Mouse (Mus musculus) right cerebral cortex, postnatal 14 days (tissue): Measurements from ENCODE around the gene Ccnl2.

Experiments
- DNase-seq: peaks from one replicate; pipeline ENCODE4 v3.0.0; 2022

Gene Ccnl2

GRCm38 (mm10) chr4:155790650-155791161 lies 21.6 kb upstream of the Ccnl2 start:
- DNase-seq = no peak

GRCm38 (mm10) chr4:155791240-155791933 lies 20.9 kb upstream of the Ccnl2 start:
- DNase-seq = no peak

- no peak for DNase-seq
Measured at GRCm38 (mm10) chr4:155793730-155794129, 18.6 kb upstream of the Ccnl2 start.

DNA sequence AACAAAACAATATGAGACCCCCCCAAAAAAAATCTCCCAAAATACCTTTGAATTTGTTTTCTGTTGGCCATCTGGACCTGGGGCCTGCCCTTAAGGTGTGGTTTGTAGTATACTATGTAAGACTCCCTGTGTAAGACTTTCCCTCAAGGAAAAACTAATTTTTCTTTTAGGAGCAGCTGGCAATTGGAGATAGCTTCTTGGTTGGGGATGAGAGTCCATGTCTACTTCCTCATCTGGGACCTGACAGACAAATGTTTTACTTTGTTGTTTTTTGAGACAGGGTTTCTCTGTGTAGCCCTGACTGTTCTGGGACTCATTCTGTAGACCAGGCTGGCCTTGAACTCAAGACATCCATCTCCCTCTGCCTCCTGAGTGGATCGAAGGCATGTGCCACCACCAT lies 10.2 kb upstream of the Ccnl2 start:
- DNase-seq = no peak

GRCm38 (mm10) chr4:155802741-155803339 lies 9.4 kb upstream of the Ccnl2 start, which contains the start of gene Mrpl20:
TSS of gene Mrpl20 (plus strand) at chr4:155802878.
- no peak for DNase-seq

DNA sequence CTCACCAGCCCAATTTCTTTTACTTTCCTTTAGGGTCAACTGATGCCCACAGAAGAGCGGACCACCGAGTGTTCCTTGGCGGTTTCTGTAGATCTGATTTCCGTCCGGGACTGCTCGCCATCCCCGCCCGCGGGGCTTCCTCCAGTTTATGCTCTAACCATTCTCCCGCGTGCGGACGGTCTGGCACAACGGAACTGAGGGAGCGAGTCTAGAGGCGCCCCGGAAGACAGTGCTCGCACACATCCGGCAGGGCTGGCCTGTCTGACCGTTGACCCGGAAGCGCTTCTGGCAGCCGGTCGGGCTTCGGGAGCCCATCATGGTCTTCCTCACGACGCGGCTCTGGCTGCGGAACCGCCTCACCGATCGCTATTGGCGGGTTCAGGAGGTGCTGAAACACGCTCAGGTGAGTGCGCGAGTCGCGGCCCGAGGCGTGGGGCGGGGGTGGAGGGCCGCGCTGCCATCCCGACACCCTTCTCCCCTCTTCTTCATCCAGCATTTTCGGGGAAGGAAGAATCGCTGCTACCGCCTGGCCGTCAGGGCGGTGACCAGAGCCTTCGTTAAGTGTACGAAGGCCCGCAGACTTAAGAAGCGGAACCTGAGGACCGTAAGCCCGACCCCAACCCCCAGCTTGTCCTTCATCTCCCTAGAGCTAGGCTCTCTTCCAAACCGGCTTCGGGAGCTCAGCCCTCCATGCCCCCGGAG lies 8.8 kb upstream of the Ccnl2 start:
- peak; percentile 99 for DNase-seq

DNA sequence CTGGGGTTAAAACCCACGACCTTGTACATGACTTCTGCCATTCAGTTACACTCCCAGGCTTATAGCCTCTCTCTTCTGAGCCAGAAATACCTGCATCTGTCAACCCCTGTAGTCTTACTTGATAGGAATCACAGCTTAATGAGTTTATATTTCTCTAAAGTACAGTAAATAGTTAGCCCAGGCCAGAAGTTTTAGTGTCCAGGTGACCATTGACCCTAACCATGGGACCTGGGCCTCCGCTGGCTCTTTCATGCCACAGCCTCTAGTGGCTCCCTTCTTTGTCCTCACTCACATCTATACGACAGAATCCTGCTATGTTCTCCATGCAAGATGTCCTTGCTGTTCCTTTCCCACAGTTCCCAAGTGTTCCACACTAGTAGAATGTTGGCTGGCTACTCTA lies 4.4 kb upstream of the Ccnl2 start:
- DNase-seq = no peak

DNA sequence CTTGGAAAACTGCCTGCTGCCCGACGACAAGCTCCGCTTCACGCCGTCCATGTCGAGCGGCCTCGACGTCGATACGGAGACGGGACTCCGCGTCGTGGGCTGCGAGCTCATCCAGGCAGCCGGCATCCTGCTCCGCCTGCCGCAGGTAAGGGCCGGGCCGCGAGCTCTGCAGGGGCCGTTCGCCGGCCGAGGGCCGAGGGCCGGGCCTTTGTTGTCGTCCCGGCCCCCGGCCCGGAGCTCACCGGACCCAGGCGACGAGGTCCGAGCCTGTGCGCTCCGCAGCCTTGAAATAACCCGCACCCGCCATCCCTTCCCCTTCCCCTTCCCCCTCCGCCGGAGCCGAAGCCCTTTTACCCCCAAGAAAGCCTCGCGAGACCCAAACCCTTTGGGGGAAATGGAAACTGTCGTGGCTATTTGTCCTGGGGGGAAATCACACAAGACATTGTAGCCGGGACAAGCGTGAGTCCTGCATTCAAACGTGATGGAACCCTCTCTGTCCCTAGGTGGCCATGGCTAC lies 434 bp downstream of the Ccnl2 start:
- peak; percentile 44 for DNase-seq

DNA sequence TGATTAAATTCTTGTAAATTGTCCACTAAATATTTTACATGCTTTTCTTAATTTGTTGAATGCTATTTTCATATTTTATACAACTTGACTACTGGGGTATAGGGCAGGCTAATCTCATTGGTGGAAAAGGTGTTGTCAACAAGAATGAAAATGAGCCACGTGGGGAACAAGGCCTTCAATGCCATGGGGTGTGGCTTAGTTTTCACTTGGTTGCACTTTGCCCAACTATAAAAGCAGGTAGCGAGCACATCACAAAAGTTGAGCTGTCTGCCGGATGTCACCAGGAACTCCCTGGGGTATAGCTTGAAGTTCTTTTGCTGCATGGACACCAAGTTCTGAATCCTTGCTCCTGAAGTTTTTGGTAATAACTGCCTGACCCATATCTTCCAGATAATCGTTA lies 5.2 kb downstream of the Ccnl2 start:
- DNase-seq = no peak

GRCm38 (mm10) chr4:155821025-155821424 lies 8.7 kb downstream of the Ccnl2 start:
- no peak for DNase-seq

GRCm38 (mm10) chr4:155823443-155823842 lies 11.2 kb downstream of the Ccnl2 start:
- DNase-seq = no peak

- DNase-seq = no peak
Measured at GRCm38 (mm10) chr4:155829866-155830265, 17.6 kb downstream of the Ccnl2 start.

DNA sequence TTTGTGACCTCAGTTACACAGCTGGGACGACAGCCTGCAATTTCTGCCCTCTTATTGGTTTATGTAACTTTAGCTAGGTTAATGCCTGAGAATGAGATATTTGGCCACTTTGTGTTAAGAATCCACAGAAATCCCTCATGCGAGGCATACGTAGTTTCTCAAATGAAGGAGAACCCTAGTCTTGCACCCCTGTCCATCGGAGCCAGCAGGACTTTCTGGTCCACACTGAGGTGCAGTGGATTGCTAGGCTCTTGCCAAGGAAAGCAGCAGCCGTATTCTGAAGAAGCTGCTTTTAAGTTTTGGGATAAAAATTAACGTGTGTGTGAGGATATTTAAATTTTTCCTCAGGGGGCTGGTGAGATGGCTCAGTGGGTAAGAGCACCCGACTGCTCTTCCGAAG lies 18.3 kb downstream of the Ccnl2 start:
- no peak for DNase-seq

GRCm38 (mm10) chr4:155831205-155831766 lies 19.0 kb downstream of the Ccnl2 start, which contains the start of gene Aurkaip1:
TSS of gene Aurkaip1 (plus strand) at chr4:155831272.
- peak; percentile 97 for DNase-seq

GRCm38 (mm10) chr4:155831831-155832230 lies 19.5 kb downstream of the Ccnl2 start:
- DNase-seq = no peak

GRCm38 (mm10) chr4:155832321-155832720 lies 20.0 kb downstream of the Ccnl2 start:
- no peak for DNase-seq

DNA sequence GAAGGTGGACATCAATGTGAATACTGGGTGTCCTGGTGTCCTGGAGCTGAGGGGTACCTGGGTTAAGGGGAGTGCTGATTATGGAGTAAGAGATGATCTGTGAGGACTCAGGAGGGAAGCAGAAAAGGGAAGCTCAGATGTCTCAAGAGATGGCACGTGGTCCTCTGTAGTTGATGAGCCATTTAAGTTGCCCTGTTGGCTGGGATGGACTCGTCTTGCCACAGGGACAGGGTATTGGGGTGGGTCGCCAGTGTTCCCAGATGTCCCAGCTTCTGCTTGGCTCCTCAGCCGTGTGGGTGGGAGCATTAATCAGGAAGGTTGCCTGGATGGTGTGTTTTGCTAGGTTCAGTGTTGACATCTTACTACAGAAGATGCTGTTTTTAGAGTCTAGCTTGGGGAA lies 20.9 kb downstream of the Ccnl2 start:
- no peak for DNase-seq

DNA sequence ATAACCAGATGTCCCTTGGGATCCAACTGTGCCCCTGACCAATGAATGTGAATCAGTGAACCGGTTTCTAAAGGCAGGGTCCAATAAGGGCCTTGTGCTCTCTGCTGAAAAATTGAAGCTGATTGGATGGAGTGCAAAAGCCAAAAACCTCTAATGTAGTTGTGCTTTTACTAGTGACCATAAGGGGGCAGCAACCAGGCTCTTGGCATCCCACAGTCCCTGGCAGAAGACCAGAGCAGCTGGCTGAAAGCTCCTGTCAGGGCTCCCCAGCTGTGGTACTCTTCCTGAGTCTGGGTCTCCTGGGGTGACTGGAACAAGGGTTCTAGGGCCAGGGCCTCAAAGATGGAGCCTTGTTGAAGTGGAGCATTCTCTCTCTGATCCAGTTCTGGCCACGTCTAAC lies 21.5 kb downstream of the Ccnl2 start:
- DNase-seq = peak; percentile 75

GRCm38 (mm10) chr4:155837404-155838010 lies 25.2 kb downstream of the Ccnl2 start:
- no peak for DNase-seq

DNA sequence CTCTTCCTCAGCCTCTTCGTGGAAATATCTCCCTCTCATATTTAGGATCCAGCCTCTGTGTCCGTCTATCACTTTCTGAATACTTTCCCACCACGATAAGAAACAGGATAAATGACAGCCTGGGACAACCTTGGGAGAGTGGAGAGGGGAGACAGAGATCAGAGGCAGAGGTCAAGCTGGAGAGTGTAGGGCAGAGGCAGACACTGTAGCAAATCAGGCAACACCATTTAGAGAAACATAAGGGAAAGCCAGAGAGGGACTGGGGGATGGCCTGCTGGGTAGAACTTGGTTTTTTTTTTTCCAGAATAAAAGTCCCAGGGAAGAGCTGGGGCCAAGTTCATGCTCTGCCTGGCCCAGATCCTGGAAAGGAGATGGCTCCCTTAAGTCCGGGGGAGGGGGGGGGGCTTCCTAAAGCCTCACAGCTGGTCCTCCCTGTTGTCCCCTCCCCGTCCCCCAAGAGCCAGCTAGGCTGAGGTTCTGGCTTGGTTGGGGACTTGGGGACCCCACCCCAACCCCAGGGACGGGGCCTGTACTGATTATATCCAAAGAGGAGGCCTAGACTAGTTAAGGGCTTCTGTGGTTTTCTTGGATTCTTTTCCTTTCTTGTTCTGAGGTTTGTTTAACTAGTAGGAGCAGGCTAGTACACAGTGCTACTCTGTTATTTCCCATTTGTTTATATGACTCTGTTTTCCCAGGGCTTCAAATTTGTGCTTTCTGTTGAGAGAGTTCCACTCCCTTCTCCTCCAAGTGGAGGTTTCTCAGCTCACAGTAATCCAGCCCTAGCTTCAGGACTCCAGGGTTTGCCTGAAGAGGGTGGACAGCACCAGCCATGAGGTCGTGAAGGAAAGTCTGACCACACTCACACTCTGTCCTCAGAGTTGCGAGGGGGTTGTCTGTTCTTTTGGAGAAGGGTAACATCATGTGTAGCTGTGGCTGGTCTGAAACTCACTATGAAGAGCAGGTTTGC lies 26.2 kb downstream of the Ccnl2 start:
- DNase-seq = no peak

GRCm38 (mm10) chr4:155839483-155839910 lies 27.2 kb downstream of the Ccnl2 start, which contains the start of gene Mxra8:
TSS of gene Mxra8 (plus strand) at chr4:155839680.
- no peak for DNase-seq
